Mouse (Mus musculus) ES-E14 (cell line): ENCODE results near the gene Vps54.

Experiments used
- CHD2 ChIP-seq: IDR thresholded peaks from 2 replicates; pipeline ENCODE4 v1.6.1; 2014; ENCODE audit warnings: mild to moderate bottlenecking, low read depth, low read length, inconsistent platforms
- HCFC1 ChIP-seq: IDR thresholded peaks from 2 replicates; pipeline ENCODE4 v1.6.1; 2012; ENCODE audit warnings: low read length, inconsistent platforms, borderline replicate concordance; ENCODE audit not compliant: insufficient read depth
- MAFK ChIP-seq: IDR thresholded peaks from 2 replicates; pipeline ENCODE4 v1.6.1; 2014; ENCODE audit warnings: mild to moderate bottlenecking, low read depth, low read length, inconsistent platforms; ENCODE audit not compliant: insufficient read depth
- ZC3H11A ChIP-seq: IDR thresholded peaks from 2 replicates; pipeline ENCODE4 v1.6.1; 2012; ENCODE audit warnings: low read depth, mild to moderate bottlenecking, inconsistent platforms, low read length, borderline replicate concordance
- ZNF384 ChIP-seq: IDR thresholded peaks from 2 replicates; pipeline ENCODE4 v1.6.1; 2012; ENCODE audit warnings: low read depth, low read length, inconsistent platforms

DNA sequence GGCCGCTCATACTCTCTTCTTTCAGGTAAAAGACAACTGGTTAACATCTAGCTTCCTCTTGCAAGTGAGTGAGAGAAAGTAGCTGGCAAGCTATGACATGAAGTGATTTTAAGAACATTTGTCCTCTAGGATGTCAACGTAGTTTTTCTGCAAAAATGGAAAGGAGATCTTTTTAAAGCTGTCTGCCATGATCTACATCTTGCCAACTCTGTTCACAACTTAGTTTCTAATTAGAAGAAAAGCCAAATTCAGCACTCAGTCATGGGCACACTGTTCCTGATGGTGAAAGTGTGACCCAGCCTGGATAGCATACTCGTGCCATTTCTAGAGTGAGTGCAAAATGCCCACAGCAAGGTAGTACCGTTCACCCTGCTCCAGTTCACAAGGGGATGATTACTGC is 100.0 kb downstream of the Vps54 start:
- TF ChIP-seq HCFC1 (no peak), CHD2 (no peak), MAFK (no peak), ZNF384 (no peak), ZC3H11A (no peak)
